Mouse (Mus musculus): Measurements from ENCODE around the gene Tjp3. TPM values are rescaled to one million over a fixed set of nuclear protein-coding genes. Genes with fewer than 3 reads are reported as not detected.

The Tjp3 gene
- polyA plus RNA-seq (2015; fragmentation: Illumina TruSeq; extraction: RNeasy Lipid Tissue Mini Kit (QIAGEN cat#74804); ENCODE audit: low read depth, low replicate concordance) = 0.57 TPM

DNA sequence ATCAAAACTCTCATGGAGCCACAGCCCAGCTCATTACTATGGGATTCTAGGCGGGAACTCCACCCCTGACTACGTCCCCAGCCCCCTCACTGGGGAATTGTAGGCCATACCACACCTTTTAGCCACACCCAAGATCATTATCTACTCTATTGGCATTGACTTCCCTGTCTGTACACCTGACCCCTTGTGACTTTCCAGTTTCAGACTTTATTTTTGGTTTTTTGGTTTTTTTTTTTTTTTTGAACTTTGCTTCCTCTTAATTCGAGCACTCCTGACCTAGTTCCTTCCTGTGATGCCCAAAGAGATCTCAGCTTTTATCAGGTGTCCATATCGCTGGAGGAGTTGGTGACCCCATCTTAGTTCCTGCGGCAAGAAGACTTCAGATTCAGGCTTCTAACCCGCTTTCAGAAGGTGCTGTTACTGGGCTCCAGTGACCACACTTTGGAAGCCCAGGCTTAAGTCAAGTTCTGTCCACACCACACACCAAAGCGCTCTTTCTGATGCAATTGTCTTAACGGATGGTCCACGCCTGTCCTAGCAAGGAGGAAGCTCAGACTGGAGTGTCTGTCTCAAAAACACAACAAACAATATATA lies at the start of gene Tjp3:
Tjp3 (minus strand) TSS at position 71 of the 594 bp plus-strand sequence.

DNA sequence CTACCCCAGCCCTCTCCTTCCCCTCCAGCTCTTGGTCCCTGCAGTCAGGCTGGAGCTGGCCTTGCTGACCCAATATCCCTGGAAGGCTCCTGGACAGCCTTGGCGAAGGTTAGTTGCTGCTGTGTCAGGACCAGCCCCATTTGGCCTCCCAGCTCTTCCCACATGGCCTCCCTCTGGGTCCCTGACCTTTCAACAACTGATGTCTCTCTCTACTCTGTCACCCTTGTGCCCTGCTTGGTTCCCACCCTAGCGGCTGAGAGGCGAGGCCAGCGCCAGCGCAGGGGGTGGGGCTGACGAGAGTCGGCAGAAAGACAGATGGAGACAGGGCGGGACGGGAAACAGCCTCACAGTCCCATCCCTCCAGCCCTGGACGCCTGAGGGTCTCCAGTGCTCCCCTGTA lies 37.0 kb upstream of the Tjp3 start, which contains the start of gene Tbxa2r:
Tbxa2r (plus strand) TSS at position 346 of the 400 bp plus-strand sequence.

GRCm38 (mm10) chr10:81320550-81321347 lies 29.4 kb upstream of the Tjp3 start, which contains the start of gene Cactin:
Cactin (plus strand) TSS chr10:81321103.

GRCm38 (mm10) chr10:81292554-81293333 lies 1.4 kb upstream of the Tjp3 start, which contains the start of gene Pip5k1c:
Pip5k1c (plus strand) TSS chr10:81292963.

DNA sequence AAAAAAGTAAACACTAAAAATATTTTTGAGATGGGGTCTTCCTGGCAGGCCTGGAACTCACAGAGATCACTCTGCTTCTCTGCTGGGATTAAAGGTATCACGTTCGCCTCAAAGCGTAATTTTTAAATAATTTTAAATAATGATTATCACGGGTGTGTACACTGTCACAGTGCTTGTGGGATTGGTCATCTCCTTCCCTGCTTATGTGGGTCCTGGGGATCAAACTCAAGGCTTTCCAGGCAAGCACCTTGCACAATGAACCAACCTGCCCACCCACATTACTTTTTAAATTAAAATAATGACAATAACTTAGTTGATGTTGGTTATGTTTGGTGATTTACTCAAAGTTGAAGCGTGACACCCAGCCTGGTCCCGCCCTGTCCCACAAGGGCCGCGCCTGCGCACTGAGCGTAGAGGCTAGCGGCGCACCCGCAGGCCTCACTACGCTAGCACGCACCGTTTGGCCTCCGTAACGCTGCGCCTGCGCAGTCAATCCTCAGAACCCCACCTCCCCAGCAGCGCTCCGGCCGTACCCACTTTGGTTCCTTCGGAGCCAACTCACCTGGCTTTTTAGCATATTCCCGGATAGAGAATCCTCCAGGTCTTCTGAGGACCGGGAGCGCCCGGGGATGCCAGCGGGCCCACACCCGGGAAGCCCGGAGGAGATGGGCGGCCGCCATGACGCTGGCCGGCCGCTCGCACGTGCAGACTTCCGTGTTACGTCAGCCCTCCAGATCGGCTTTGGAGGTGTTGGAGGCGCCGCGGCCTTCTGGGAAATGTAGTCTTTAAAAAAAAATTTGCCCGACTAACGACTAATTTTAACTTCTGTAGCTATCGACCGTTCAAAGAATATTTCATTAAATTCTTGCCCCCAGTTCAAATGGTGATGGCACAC lies 24.9 kb downstream of the Tjp3 start, which contains the start of the genes Mrpl54 and Apba3:
Mrpl54 (minus strand) TSS at position 724 of the 895 bp plus-strand sequence.
Apba3 (plus strand) TSS at position 750 of the 895 bp plus-strand sequence.

DNA sequence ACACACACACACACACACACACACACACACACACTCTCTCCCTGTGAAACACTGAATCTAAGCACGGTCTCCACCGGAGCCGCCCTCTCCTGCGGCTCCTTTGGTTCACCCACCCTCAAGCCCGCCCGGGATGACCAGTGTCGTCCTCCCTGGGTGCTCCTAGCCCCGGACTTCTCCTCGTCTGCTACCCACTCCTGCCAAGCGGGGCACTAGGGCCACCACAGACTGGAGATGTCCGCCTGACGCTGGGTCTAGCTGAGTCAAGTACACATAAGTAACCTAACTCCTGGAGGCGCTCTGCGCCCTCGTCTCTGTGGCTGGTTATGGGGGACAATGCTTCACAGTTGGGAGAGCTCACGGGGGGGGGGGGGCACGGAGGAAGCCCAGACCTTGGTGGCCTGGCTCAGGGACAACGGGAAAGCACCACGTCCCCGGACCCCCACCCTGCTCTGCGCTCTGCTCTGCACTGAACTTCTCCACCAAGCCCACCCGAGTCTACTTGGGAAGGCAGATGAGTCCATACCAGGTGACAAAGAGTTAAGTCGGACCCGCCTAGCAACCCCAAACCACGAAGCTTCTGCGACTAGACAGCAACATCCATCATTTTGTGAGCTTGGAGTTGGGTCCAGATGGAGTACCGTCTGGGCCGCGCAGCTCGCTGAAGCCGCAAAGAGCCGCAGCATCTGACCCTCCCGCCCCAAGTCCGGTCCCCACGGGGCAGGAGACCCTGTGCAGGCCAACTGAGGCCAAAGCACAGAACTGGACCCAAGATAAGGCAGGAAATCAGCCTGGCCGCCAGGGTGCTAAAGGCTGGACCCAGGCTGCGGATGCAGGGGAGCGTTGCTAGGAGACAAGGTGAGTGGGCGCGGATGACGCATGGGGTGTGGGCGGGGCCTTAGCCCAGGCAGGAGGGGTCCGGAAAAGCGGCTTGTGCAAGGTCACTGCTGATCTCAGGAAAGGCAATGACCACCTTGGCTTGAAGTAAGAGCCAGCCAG lies 38.7 kb downstream of the Tjp3 start, which contains the start of gene Matk:
Matk (plus strand) TSS at position 512 of the 996 bp plus-strand sequence.

DNA sequence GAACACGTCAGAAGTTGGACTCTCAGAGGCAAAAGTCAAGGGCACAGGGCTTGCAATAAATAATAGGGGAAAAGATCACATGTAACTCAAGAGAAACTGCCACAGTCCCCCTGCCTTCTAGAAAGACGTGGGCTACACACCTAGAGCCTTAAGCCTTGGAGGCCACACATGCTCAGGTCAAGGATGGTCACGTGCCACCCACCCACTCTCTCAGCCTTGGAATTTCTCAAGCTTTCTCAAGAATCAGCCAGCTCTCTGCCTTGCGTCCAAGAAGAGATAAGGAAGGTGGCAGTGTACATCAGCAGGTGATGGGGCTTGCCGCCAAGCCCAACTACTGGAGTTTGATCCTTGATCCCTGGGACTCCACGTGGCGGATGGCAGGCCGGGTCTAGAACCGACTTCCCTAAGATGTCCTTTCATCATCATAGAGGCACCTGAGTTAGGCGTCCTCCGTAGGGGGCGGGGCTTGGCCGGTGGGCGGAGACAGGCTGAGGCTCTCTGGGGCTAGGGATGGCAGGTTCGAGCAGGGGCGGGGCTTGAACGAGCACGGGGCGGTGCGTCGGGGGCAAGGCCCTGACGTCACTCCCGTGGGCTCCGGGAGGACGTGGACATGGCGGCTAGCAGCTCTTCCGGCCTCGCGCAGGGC lies 58.7 kb downstream of the Tjp3 start, which contains the start of gene Zfr2:
Zfr2 (plus strand) TSS at position 576 of the 646 bp plus-strand sequence.

GRCm38 (mm10) chr10:81230438-81231332 lies 60.7 kb downstream of the Tjp3 start, which contains the start of gene Atcay:
Atcay (minus strand) TSS chr10:81230833.

Other genes with a start within 250 kb of the Tjp3 start
- 171 TPM for gene Sgta, start 231.4 kb downstream of the Tjp3 start, polyA plus RNA-seq (2015; fragmentation: Illumina TruSeq; extraction: RNeasy Lipid Tissue Mini Kit (QIAGEN cat#74804); ENCODE audit: low read depth, low replicate concordance)
- gene Thop1, start 221.5 kb downstream of the Tjp3 start, polyA plus RNA-seq (2015; fragmentation: Illumina TruSeq; extraction: RNeasy Lipid Tissue Mini Kit (QIAGEN cat#74804); ENCODE audit: low read depth, low replicate concordance) = 39.4 TPM
- 0.51 TPM for gene Creb3l3, start 192.7 kb downstream of the Tjp3 start, polyA plus RNA-seq (2015; fragmentation: Illumina TruSeq; extraction: RNeasy Lipid Tissue Mini Kit (QIAGEN cat#74804); ENCODE audit: low read depth, low replicate concordance)
- gene Map2k2, start 185.7 kb downstream of the Tjp3 start, polyA plus RNA-seq (2015; fragmentation: Illumina TruSeq; extraction: RNeasy Lipid Tissue Mini Kit (QIAGEN cat#74804); ENCODE audit: low read depth, low replicate concordance) = 96.3 TPM
- 45.3 TPM for gene Zbtb7a, start 156.4 kb downstream of the Tjp3 start, polyA plus RNA-seq (2015; fragmentation: Illumina TruSeq; extraction: RNeasy Lipid Tissue Mini Kit (QIAGEN cat#74804); ENCODE audit: low read depth, low replicate concordance)
- gene Pias4, start 123.7 kb downstream of the Tjp3 start, polyA plus RNA-seq (2015; fragmentation: Illumina TruSeq; extraction: RNeasy Lipid Tissue Mini Kit (QIAGEN cat#74804); ENCODE audit: low read depth, low replicate concordance) = 17.8 TPM
- 804 TPM for gene Eef2, start 115.0 kb downstream of the Tjp3 start, polyA plus RNA-seq (2015; fragmentation: Illumina TruSeq; extraction: RNeasy Lipid Tissue Mini Kit (QIAGEN cat#74804); ENCODE audit: low read depth, low replicate concordance)
- gene Dapk3, start 108.6 kb downstream of the Tjp3 start, polyA plus RNA-seq (2015; fragmentation: Illumina TruSeq; extraction: RNeasy Lipid Tissue Mini Kit (QIAGEN cat#74804); ENCODE audit: low read depth, low replicate concordance) = 65.2 TPM
- not detected for gene 4930442H23Rik, start 107.7 kb downstream of the Tjp3 start, polyA plus RNA-seq (2015; fragmentation: Illumina TruSeq; extraction: RNeasy Lipid Tissue Mini Kit (QIAGEN cat#74804); ENCODE audit: low read depth, low replicate concordance)
- not detected for gene Nmrk2, start 89.5 kb downstream of the Tjp3 start, polyA plus RNA-seq (2015; fragmentation: Illumina TruSeq; extraction: RNeasy Lipid Tissue Mini Kit (QIAGEN cat#74804); ENCODE audit: low read depth, low replicate concordance)
- gene Atcay, start 60.7 kb downstream of the Tjp3 start, polyA plus RNA-seq (2015; fragmentation: Illumina TruSeq; extraction: RNeasy Lipid Tissue Mini Kit (QIAGEN cat#74804); ENCODE audit: low read depth, low replicate concordance) = 148 TPM
- gene Zfr2, start 58.4 kb downstream of the Tjp3 start, polyA plus RNA-seq (2015; fragmentation: Illumina TruSeq; extraction: RNeasy Lipid Tissue Mini Kit (QIAGEN cat#74804); ENCODE audit: low read depth, low replicate concordance) = 39.4 TPM
- 194 TPM for gene Matk, start 38.6 kb downstream of the Tjp3 start, polyA plus RNA-seq (2015; fragmentation: Illumina TruSeq; extraction: RNeasy Lipid Tissue Mini Kit (QIAGEN cat#74804); ENCODE audit: low read depth, low replicate concordance)
- gene Mrpl54, start 24.6 kb downstream of the Tjp3 start, polyA plus RNA-seq (2015; fragmentation: Illumina TruSeq; extraction: RNeasy Lipid Tissue Mini Kit (QIAGEN cat#74804); ENCODE audit: low read depth, low replicate concordance) = 82.8 TPM
- 30.7 TPM for gene Apba3, start 24.6 kb downstream of the Tjp3 start, polyA plus RNA-seq (2015; fragmentation: Illumina TruSeq; extraction: RNeasy Lipid Tissue Mini Kit (QIAGEN cat#74804); ENCODE audit: low read depth, low replicate concordance)
- 246 TPM for gene Pip5k1c, start 1.4 kb upstream of the Tjp3 start, polyA plus RNA-seq (2015; fragmentation: Illumina TruSeq; extraction: RNeasy Lipid Tissue Mini Kit (QIAGEN cat#74804); ENCODE audit: low read depth, low replicate concordance)
- gene Cactin, start 29.5 kb upstream of the Tjp3 start, polyA plus RNA-seq (2015; fragmentation: Illumina TruSeq; extraction: RNeasy Lipid Tissue Mini Kit (QIAGEN cat#74804); ENCODE audit: low read depth, low replicate concordance) = 18.8 TPM
- gene Tbxa2r, start 37.1 kb upstream of the Tjp3 start, polyA plus RNA-seq (2015; fragmentation: Illumina TruSeq; extraction: RNeasy Lipid Tissue Mini Kit (QIAGEN cat#74804); ENCODE audit: low read depth, low replicate concordance) = 0.85 TPM
- 1.2 TPM for gene Gipc3, start 51.7 kb upstream of the Tjp3 start, polyA plus RNA-seq (2015; fragmentation: Illumina TruSeq; extraction: RNeasy Lipid Tissue Mini Kit (QIAGEN cat#74804); ENCODE audit: low read depth, low replicate concordance)
- 24.4 TPM for gene Hmg20b, start 58.9 kb upstream of the Tjp3 start, polyA plus RNA-seq (2015; fragmentation: Illumina TruSeq; extraction: RNeasy Lipid Tissue Mini Kit (QIAGEN cat#74804); ENCODE audit: low read depth, low replicate concordance)
- 19.9 TPM for gene Mfsd12, start 65.9 kb upstream of the Tjp3 start, polyA plus RNA-seq (2015; fragmentation: Illumina TruSeq; extraction: RNeasy Lipid Tissue Mini Kit (QIAGEN cat#74804); ENCODE audit: low read depth, low replicate concordance)
- not detected for gene 4930404N11Rik, start 74.2 kb upstream of the Tjp3 start, polyA plus RNA-seq (2015; fragmentation: Illumina TruSeq; extraction: RNeasy Lipid Tissue Mini Kit (QIAGEN cat#74804); ENCODE audit: low read depth, low replicate concordance)
- 48.4 TPM for gene Fzr1, start 86.9 kb upstream of the Tjp3 start, polyA plus RNA-seq (2015; fragmentation: Illumina TruSeq; extraction: RNeasy Lipid Tissue Mini Kit (QIAGEN cat#74804); ENCODE audit: low read depth, low replicate concordance)
- 94.1 TPM for gene Dohh, start 92.8 kb upstream of the Tjp3 start, polyA plus RNA-seq (2015; fragmentation: Illumina TruSeq; extraction: RNeasy Lipid Tissue Mini Kit (QIAGEN cat#74804); ENCODE audit: low read depth, low replicate concordance)
- 5.0 TPM for gene Gm48551, start 92.9 kb upstream of the Tjp3 start, polyA plus RNA-seq (2015; fragmentation: Illumina TruSeq; extraction: RNeasy Lipid Tissue Mini Kit (QIAGEN cat#74804); ENCODE audit: low read depth, low replicate concordance)
- 3.5 TPM for gene Gm48552, start 97.4 kb upstream of the Tjp3 start, polyA plus RNA-seq (2015; fragmentation: Illumina TruSeq; extraction: RNeasy Lipid Tissue Mini Kit (QIAGEN cat#74804); ENCODE audit: low read depth, low replicate concordance)
- 2.5 TPM for gene Smim24, start 101.5 kb upstream of the Tjp3 start, polyA plus RNA-seq (2015; fragmentation: Illumina TruSeq; extraction: RNeasy Lipid Tissue Mini Kit (QIAGEN cat#74804); ENCODE audit: low read depth, low replicate concordance)
- gene Nfic, start 164.1 kb upstream of the Tjp3 start, polyA plus RNA-seq (2015; fragmentation: Illumina TruSeq; extraction: RNeasy Lipid Tissue Mini Kit (QIAGEN cat#74804); ENCODE audit: low read depth, low replicate concordance) = 52.1 TPM
- gene Celf5, start 191.1 kb upstream of the Tjp3 start, polyA plus RNA-seq (2015; fragmentation: Illumina TruSeq; extraction: RNeasy Lipid Tissue Mini Kit (QIAGEN cat#74804); ENCODE audit: low read depth, low replicate concordance) = 123 TPM
- gene Ncln, start 204.8 kb upstream of the Tjp3 start, polyA plus RNA-seq (2015; fragmentation: Illumina TruSeq; extraction: RNeasy Lipid Tissue Mini Kit (QIAGEN cat#74804); ENCODE audit: low read depth, low replicate concordance) = 61.7 TPM
- gene S1pr4, start 208.6 kb upstream of the Tjp3 start, polyA plus RNA-seq (2015; fragmentation: Illumina TruSeq; extraction: RNeasy Lipid Tissue Mini Kit (QIAGEN cat#74804); ENCODE audit: low read depth, low replicate concordance) = 0.61 TPM
- gene Gna15, start 232.6 kb upstream of the Tjp3 start, polyA plus RNA-seq (2015; fragmentation: Illumina TruSeq; extraction: RNeasy Lipid Tissue Mini Kit (QIAGEN cat#74804); ENCODE audit: low read depth, low replicate concordance) = 1.9 TPM